Mouse (Mus musculus): ENCODE data around the gene Hoxb2. TPM values are rescaled to one million over a fixed set of nuclear protein-coding genes. Genes with fewer than 3 reads are reported as not detected.

The Hoxb2 gene
- polyA plus RNA-seq, 1 experiment from 2014 or later: 7.5 TPM

- Histone ChIP-seq H3K9me3 (ENCODE audit: control insufficient read depth, low read length) (no peaks in the 10 kb centered on the region), H3K4me1 (ENCODE audit: control insufficient read depth, insufficient read depth, low read length) (peaks cover 18% of the 10 kb centered on the region; the same call in 1 of the 2 replicates), H3K36me3 (ENCODE audit: control insufficient read depth, insufficient read depth, low read length) (no peaks in the 10 kb centered on the region), H3K4me3 (ENCODE audit: low read depth, low read length) (no peak overlapping the region), H3K4me2 (ENCODE audit: low read depth, severe bottlenecking) (peak overlapping the region; percentile 20; the same call in 1 of the 2 replicates), H3K27me3 (ENCODE audit: control insufficient read depth, insufficient read depth, low read length) (peaks cover 92% of the 10 kb centered on the region), H3K27ac (replicated peaks; ENCODE audit: low read depth, low read length) (no peak overlapping the region), H3K9ac (ENCODE audit: low read length) (no peak overlapping the region)
- DNase-seq (ENCODE audit: low spot score): no peak
- ATAC-seq (ENCODE audit: insufficient number of reproducible peaks, low FRiP score, low TSS enrichment, low read depth): no peak
- 6% methylated on average over 7 of the region's 7 CpGs for WGBS
Measured at GRCm38 (mm10) chr11:96306183-96306907, 44.0 kb upstream of the Hoxb2 start.

GRCm38 (mm10) chr11:96306908-96307269 lies 43.4 kb upstream of the Hoxb2 start:
- H3K36me3 ChIP-seq (ENCODE audit: control insufficient read depth, insufficient read depth, low read length): no peaks in the 10 kb centered on the region
- peaks cover 92% of the 10 kb centered on the region for H3K27me3 ChIP-seq (ENCODE audit: control insufficient read depth, insufficient read depth, low read length)
- DNase-seq (ENCODE audit: low spot score) (no peak), ATAC-seq (ENCODE audit: insufficient number of reproducible peaks, low FRiP score, low TSS enrichment, low read depth) (no peak; the same call in 1 of the 2 replicates)
- peak overlapping the region; percentile 20; the same call in 1 of the 2 replicates for H3K4me2 ChIP-seq (ENCODE audit: low read depth, severe bottlenecking)
- no peak overlapping the region for H3K9ac ChIP-seq (ENCODE audit: low read length)
- H3K9me3 ChIP-seq (ENCODE audit: control insufficient read depth, low read length): no peaks in the 10 kb centered on the region
- 2% methylated on average over 13 of the region's 13 CpGs for WGBS
- no peak overlapping the region; the same call in 1 of the 2 replicates for H3K4me3 ChIP-seq (ENCODE audit: low read depth, low read length)
- H3K4me1 ChIP-seq (ENCODE audit: control insufficient read depth, insufficient read depth, low read length): peaks cover 22% of the 10 kb centered on the region
- H3K27ac ChIP-seq (replicated peaks; ENCODE audit: low read depth, low read length): no peak overlapping the region

GRCm38 (mm10) chr11:96308763-96309162 lies 41.6 kb upstream of the Hoxb2 start:
- Histone ChIP-seq H3K9me3 (ENCODE audit: control insufficient read depth, low read length) (no peaks in the 10 kb centered on the region), H3K27me3 (ENCODE audit: control insufficient read depth, insufficient read depth, low read length) (peaks cover 93% of the 10 kb centered on the region), H3K4me2 (ENCODE audit: low read depth, severe bottlenecking) (no peak overlapping the region), H3K9ac (ENCODE audit: low read length) (no peak overlapping the region), H3K4me3 (ENCODE audit: low read depth, low read length) (no peak overlapping the region), H3K4me1 (ENCODE audit: control insufficient read depth, insufficient read depth, low read length) (peaks cover 25% of the 10 kb centered on the region), H3K36me3 (ENCODE audit: control insufficient read depth, insufficient read depth, low read length) (no peaks in the 10 kb centered on the region), H3K27ac (replicated peaks; ENCODE audit: low read depth, low read length) (no peak overlapping the region)
- no peak for ATAC-seq (ENCODE audit: insufficient number of reproducible peaks, low FRiP score, low TSS enrichment, low read depth)
- DNase-seq (ENCODE audit: low spot score): no peak
- WGBS: 9% methylated on average over 4 of the region's 4 CpGs

- 12% methylated on average over 4 of the region's 4 CpGs for WGBS
- H3K27ac ChIP-seq (replicated peaks; ENCODE audit: low read depth, low read length): no peak overlapping the region
- H3K4me1 ChIP-seq (ENCODE audit: control insufficient read depth, insufficient read depth, low read length): peaks cover 22% of the 10 kb centered on the region
- DNase-seq (ENCODE audit: low spot score): no peak
- H3K9ac ChIP-seq (ENCODE audit: low read length): no peak overlapping the region
- H3K9me3 ChIP-seq (ENCODE audit: control insufficient read depth, low read length): no peaks in the 10 kb centered on the region
- no peak overlapping the region for H3K4me2 ChIP-seq (ENCODE audit: low read depth, severe bottlenecking)
- ATAC-seq (ENCODE audit: insufficient number of reproducible peaks, low FRiP score, low TSS enrichment, low read depth): no peak
- peaks cover 93% of the 10 kb centered on the region for H3K27me3 ChIP-seq (ENCODE audit: control insufficient read depth, insufficient read depth, low read length)
- H3K36me3 ChIP-seq (ENCODE audit: control insufficient read depth, insufficient read depth, low read length): no peaks in the 10 kb centered on the region
- H3K4me3 ChIP-seq (ENCODE audit: low read depth, low read length): no peak overlapping the region
Measured at GRCm38 (mm10) chr11:96309288-96309687, 41.0 kb upstream of the Hoxb2 start.

- Histone ChIP-seq H3K4me3 (ENCODE audit: low read depth, low read length) (no peak overlapping the region), H3K27ac (replicated peaks; ENCODE audit: low read depth, low read length) (no peak overlapping the region; the same call in 1 of the 2 replicates), H3K4me1 (ENCODE audit: control insufficient read depth, insufficient read depth, low read length) (peaks cover 26% of the 10 kb centered on the region), H3K9ac (ENCODE audit: low read length) (no peak overlapping the region), H3K27me3 (ENCODE audit: control insufficient read depth, insufficient read depth, low read length) (peaks cover 92% of the 10 kb centered on the region), H3K9me3 (ENCODE audit: control insufficient read depth, low read length) (no peaks in the 10 kb centered on the region), H3K4me2 (ENCODE audit: low read depth, severe bottlenecking) (no peak overlapping the region; the same call in 1 of the 2 replicates), H3K36me3 (ENCODE audit: control insufficient read depth, insufficient read depth, low read length) (no peaks in the 10 kb centered on the region)
- ATAC-seq (ENCODE audit: insufficient number of reproducible peaks, low FRiP score, low TSS enrichment, low read depth): no peak
- no peak for DNase-seq (ENCODE audit: low spot score)
- 4% methylated on average over 20 of the region's 20 CpGs for WGBS
Measured at GRCm38 (mm10) chr11:96310183-96310938, 40.0 kb upstream of the Hoxb2 start.

GRCm38 (mm10) chr11:96311097-96311496 lies 39.2 kb upstream of the Hoxb2 start:
- Histone ChIP-seq H3K9ac (ENCODE audit: low read length) (no peak overlapping the region), H3K27ac (replicated peaks; ENCODE audit: low read depth, low read length) (no peak overlapping the region), H3K4me1 (ENCODE audit: control insufficient read depth, insufficient read depth, low read length) (peaks cover 26% of the 10 kb centered on the region), H3K9me3 (ENCODE audit: control insufficient read depth, low read length) (no peaks in the 10 kb centered on the region), H3K4me3 (ENCODE audit: low read depth, low read length) (peak overlapping the region; percentile 6; the same call in 1 of the 2 replicates), H3K36me3 (ENCODE audit: control insufficient read depth, insufficient read depth, low read length) (no peaks in the 10 kb centered on the region), H3K4me2 (ENCODE audit: low read depth, severe bottlenecking) (peak overlapping the region; percentile 36), H3K27me3 (ENCODE audit: control insufficient read depth, insufficient read depth, low read length) (peaks cover 92% of the 10 kb centered on the region)
- ATAC-seq (ENCODE audit: insufficient number of reproducible peaks, low FRiP score, low TSS enrichment, low read depth) (no peak), DNase-seq (ENCODE audit: low spot score) (no peak)
- WGBS: 6% methylated on average over 6 of the region's 6 CpGs

GRCm38 (mm10) chr11:96311520-96312417 lies 38.6 kb upstream of the Hoxb2 start:
- Histone ChIP-seq H3K4me2 (ENCODE audit: low read depth, severe bottlenecking) (peak overlapping the region; percentile 36), H3K4me3 (ENCODE audit: low read depth, low read length) (peak overlapping the region; percentile 6; the same call in 1 of the 2 replicates), H3K9me3 (ENCODE audit: control insufficient read depth, low read length) (no peaks in the 10 kb centered on the region), H3K4me1 (ENCODE audit: control insufficient read depth, insufficient read depth, low read length) (peaks cover 26% of the 10 kb centered on the region), H3K27me3 (ENCODE audit: control insufficient read depth, insufficient read depth, low read length) (peaks cover 91% of the 10 kb centered on the region), H3K36me3 (ENCODE audit: control insufficient read depth, insufficient read depth, low read length) (no peaks in the 10 kb centered on the region), H3K9ac (ENCODE audit: low read length) (no peak overlapping the region), H3K27ac (replicated peaks; ENCODE audit: low read depth, low read length) (no peak overlapping the region)
- under 1% methylated on average over 31 of the region's 31 CpGs for WGBS
- peak; percentile 84 for DNase-seq (ENCODE audit: low spot score)
- ATAC-seq (ENCODE audit: insufficient number of reproducible peaks, low FRiP score, low TSS enrichment, low read depth): peak; percentile 67; the same call in 1 of the 2 replicates

GRCm38 (mm10) chr11:96313134-96313533 lies 37.2 kb upstream of the Hoxb2 start:
- H3K4me3 ChIP-seq (ENCODE audit: low read depth, low read length): no peak overlapping the region
- WGBS: 24% methylated on average over 2 of the region's 2 CpGs
- peaks cover 89% of the 10 kb centered on the region for H3K27me3 ChIP-seq (ENCODE audit: control insufficient read depth, insufficient read depth, low read length)
- H3K27ac ChIP-seq (replicated peaks; ENCODE audit: low read depth, low read length): no peak overlapping the region
- H3K4me1 ChIP-seq (ENCODE audit: control insufficient read depth, insufficient read depth, low read length): peaks cover 26% of the 10 kb centered on the region
- H3K4me2 ChIP-seq (ENCODE audit: low read depth, severe bottlenecking): no peak overlapping the region
- ATAC-seq (ENCODE audit: insufficient number of reproducible peaks, low FRiP score, low TSS enrichment, low read depth) (no peak), DNase-seq (ENCODE audit: low spot score) (no peak)
- H3K9me3 ChIP-seq (ENCODE audit: control insufficient read depth, low read length): no peaks in the 10 kb centered on the region
- H3K36me3 ChIP-seq (ENCODE audit: control insufficient read depth, insufficient read depth, low read length): no peaks in the 10 kb centered on the region
- H3K9ac ChIP-seq (ENCODE audit: low read length): no peak overlapping the region

All from limb, embryonic 11.5 days (tissue).